Mouse (Mus musculus) heart, adult 18-20 months (tissue): ENCODE measurements around the gene Ugt1a5. TPM values are rescaled to one million over a fixed set of nuclear protein-coding genes. Genes with fewer than 3 reads are reported as not detected.
A peak's percentile ranks its signal among the peaks of the same experiment; 100 is the strongest.

Experiments used
- DNase-seq, 2 experiments: peaks; one replicate each; pipeline ENCODE4 v3.0.0; 2021 to 2022; ENCODE audit warnings: mixed read lengths in 1 of 2
- total RNA-seq, 2 experiments: library from RNA; stranded (reverse); gene quantifications; 2 replicates each; pipeline ENCODE4 v1.2.3; 2021

Gene Ugt1a5
- total RNA-seq, 2 experiments from 2014 or later, result 0.59 TPM; not detected in 1

DNA sequence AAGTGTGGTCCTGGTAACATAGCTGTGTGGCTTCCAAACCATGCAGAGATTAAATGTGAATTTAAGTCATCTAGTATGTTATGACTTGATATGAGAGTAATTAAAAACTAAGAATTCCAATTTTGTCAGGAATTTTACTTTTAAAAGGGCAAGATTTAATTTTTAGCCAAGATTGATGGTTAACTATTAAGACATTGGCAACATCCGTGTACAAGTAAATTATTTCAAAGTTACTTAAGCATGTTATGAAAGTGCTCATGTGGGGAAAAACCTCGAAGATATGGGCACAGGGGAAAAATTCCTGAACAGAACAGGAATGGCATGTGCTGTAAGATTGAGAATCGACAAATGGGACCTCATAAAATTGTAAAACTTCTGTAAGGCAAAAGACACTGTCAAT is 31.6 kb downstream of the Ugt1a5 start:
- DNase-seq, result no peak

DNA sequence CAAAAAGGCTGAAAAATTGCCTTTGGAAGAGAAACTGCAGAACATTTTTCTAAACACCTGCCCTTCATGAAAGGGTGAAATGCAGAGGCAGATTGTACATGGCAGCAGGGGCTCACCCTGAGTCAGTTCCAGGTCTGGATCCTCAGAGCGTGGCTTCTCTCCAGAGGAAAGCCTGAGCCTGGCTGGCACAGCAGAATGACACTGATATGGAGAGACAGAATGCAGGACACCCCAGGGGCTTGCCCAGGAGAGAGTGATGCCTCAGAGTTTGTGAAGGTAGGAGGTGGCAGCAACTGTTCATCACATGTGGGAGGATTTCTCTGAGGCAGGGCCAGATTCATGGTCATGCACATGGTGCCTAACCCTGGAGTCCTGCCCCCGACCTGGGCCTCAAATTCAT is 34.2 kb downstream of the Ugt1a5 start:
- no peak for DNase-seq

DNA sequence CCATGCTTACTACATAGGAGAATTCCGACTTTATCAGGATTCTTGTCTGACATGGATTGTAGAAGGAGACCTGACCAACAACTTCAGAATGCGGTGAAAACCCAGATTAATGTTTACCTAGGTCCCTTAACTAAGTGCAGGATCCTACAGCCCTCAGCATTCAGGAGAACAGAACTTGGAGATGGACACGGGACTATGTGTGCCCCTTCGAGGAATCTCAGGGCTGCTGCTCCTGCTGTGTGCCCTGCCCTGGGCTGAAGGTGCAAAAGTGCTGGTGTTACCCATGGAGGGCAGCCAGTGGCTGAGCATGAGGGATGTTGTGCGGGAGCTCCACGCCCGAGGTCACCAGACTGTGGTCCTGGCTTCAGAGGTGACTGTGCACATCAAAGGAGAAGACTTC is 34.6 kb downstream of the Ugt1a5 start, which contains the start of gene Ugt1a2:
Gene Ugt1a2 (plus strand): TSS at position 146 of the 400 bp plus-strand sequence.
- no peak for DNase-seq

DNA sequence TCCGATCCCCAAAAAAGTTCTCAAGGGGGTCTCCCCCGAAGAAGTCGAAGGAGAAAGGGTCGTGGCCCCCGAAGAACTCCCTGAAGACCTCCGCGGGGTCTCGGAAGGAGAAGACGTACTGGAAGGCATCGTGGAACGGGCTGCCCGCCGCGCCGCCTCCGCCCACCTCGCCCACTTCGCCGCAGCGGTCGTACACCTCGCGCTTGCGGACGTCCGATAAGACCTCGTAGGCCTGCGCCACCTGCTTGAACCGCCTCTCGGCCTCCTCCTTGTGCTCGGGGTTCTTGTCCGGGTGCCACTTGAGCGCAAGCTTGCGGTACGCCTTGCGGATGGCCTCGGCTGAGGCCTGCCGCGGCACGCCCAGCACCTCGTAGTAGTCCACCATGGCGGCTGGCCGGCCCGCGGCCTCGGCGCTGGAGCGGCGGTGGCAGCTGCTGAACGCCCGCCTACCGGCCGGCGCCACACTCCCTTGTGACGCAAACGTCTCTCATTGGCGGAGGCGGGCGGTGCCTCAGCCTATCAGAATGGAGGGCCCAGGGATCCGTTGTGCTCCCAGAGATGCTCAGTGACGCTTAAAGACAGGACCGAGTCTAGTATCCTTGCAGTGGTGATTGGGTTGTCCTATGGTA is 39.6 kb downstream of the Ugt1a5 start, which contains the start of gene Dnajb3:
Gene Dnajb3 (minus strand): TSS at position 489 of the 629 bp plus-strand sequence.
- DNase-seq, result peak; percentile 63 to 77

DNA sequence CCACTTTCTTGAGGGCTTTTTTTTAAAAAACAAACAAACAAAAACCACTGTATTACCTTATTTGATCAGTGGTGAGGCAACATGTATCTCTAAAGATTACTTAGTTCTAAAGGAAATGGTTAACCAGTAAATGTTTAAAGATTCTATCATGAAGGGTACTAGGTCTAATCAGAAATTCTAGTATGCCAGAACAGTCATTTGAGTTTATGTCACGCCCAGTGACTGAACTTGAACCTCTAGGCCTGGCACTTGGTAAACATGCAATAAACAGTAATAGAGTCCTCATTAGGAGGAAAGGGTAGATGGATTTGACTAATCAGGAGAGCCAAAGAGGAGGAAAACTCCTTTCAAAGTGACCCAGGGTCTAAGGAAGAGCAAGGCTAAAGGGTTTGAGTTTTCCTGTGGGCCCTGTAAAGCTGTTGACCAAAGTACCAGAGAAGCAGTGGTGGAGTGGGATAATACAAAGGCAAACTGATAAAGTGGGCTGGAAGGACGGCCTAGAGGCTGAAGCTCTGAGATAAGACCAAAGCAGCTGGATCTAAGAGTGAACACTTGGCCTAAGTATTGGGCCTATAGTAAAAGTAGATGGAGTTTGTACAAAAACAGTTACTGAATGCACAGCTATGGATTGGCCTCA is 41.1 kb downstream of the Ugt1a5 start:
- no peak for DNase-seq

DNA sequence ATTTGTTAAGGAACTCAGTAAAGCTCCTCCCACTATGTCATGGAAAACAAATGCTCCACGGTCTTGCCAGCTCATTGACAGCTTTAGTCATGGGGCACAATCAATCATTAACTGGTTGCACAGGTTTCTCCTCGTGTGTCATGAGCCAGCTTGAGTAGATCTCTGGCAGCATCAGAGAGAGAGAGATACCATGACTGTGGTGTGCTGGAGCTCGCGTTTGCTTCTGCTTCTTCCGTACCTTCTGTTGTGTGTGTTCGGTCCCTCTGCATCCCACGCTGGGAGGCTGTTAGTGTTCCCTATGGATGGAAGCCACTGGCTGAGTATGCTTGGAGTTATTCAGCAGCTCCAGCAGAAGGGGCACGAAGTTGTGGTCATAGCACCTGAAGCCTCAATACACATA is 46.0 kb downstream of the Ugt1a5 start, which contains the start of gene Ugt1a1:
Gene Ugt1a1 (plus strand): TSS at position 148 of the 400 bp plus-strand sequence.
- DNase-seq, result no peak

DNA sequence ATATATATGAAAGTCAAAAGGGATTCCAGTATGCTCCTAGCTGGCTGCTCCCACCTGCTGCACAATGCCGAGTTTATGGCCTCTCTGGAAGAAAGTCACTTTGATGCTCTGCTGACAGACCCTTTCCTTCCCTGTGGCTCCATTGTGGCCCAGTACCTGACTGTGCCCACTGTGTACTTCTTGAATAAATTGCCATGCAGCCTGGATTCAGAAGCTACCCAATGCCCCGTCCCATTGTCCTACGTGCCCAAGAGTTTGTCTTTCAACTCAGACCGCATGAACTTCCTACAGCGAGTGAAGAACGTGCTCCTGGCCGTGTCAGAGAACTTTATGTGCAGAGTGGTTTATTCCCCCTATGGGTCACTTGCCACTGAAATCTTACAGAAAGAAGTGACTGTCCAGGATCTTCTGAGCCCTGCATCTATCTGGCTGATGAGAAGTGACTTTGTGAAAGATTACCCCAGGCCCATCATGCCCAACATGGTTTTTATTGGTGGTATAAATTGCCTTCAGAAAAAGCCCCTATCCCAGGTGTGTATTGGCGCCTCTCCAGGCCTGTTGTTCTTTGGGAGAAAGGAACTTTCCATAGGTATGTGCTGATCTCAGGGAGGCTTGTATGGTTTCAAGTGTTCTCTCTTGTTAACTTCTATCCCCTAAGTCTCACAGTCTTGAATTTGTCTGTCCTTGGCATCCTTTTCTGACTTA is 46.7 kb downstream of the Ugt1a5 start:
- peak in 1 of 2 experiments; percentile 4 for DNase-seq

DNA sequence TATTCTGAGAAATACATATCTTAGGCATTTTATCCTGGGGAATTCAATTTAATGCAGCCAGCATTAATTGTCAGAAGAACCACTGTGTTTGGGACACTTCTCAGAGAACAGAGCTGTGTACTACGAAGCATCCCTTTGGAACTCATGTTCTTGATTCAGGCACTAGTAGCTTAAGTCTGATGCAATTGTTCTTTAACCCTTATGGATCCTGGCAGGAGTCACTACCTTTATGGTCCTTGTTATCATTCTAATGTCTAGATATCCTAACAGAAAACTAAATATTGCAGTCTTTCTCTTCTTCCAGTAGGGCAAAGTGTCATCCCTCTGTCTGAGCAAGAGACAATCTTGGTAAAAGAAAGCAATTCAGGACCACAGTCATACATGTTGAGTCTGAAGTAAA is 47.2 kb downstream of the Ugt1a5 start:
- DNase-seq, result no peak

DNA sequence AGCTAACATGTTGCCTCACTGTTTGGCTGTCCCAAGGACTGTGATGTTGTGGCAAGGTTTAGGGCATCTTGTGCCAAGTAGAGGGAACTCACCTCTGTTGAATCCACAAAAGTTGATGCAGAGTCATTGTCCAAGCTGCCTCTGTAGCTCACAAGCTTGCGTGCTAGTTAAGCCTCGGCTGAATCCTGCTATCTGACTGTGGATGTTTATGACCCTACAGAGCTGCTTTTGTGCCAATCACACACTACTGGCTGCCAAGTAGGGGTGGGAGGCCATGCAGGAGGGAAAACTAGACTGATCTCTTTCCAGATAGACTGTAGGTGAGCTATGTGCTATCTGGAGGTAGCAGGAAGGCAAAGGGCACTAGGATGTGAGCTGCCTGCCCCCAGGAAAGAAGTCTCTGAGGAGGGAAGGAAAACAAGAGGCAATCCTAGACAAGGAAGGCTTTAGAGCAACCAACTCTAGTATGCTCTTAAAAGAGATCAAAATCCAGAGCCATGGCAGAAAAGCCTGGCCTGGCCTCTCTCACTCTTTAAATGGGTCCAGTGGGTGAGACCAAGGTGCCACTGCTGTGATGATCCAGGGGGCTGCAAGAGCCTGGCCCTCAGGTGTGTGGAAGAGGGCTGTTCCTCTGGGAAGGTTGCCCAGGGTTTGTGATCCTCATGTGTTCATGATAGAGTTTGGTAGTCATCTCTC is 48.1 kb downstream of the Ugt1a5 start:
- DNase-seq, result peak; percentile 11 to 20

DNA sequence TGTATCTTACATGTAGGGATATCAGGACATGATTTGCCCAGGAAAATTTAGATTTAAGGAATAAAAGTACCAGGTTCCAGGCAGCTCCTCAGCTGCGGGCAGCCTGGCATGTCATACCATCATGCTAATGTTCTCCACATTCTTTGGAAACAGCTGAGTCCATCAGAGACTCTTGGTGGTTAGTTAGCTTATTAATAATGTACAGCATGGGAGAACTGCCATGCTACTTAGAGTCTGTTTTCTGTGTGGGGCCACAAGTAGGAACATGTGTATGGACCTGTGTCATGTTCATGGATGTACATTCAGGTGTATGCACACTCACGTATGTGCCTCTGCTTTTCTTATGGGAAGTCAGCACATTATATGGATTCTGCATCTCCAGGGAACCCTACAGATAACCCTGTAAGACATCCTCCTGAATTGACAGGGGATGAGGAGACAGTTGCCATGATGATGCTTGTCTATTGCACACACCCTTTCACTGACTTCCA is 48.7 kb downstream of the Ugt1a5 start:
- peak in 1 of 2 experiments; percentile 3 for DNase-seq

DNA sequence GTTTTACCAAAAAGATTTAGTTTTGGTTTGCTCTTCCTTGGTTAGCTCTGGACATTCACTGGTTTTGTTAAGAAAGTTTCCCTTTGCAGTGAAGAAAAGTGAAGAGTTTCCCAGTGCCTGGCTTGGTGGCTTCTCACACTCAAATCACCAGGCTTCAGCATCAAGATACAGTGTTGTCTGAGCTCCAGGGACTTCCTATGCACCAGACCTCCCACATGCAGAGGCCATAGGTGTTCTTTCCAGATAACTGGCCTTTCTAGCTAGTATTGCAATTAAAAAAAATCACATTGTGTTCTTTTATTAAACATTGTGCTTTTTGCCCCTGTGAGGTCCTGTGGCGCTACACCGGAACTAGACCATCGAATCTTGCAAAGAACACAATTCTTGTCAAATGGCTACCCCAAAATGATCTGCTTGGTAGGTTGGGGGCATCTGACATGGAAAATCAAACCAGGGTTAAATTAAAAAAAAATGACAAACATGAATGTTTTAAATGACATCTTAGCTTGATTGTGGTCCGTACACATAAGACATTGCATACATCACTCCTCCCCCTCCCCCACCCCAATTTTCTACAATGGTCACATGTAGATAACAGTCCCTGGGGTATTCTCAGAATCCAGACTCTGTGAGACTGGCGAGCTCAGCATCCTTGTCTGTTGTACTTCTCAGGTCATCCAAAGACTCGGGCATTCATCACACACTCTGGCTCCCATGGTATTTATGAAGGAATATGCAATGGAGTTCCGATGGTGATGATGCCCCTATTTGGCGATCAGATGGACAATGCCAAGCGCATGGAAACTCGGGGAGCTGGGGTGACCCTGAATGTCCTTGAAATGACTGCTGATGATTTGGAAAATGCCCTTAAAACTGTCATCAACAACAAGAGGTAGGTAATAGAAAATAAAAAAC is 49.9 kb downstream of the Ugt1a5 start:
- DNase-seq, result peak in 1 of 2 experiments; percentile 1

DNA sequence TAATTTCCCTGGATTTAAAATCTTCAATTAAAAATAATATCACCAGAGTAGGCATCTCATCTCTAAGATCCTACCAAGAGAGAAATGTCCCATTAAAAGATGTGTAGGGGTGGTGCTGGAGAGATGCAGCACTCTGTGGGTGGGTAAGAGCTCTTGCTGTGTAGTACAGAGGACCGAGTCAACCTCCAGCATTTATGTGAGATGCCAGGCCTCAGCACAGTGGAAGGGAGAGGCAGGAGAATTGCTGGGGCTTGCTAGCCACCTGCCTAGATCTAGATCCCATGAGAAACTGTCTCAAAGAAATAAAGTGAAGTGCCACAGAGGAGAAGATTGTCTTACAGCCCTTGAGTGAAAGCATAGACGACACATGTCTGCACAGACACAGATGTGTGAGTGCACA is 50.7 kb downstream of the Ugt1a5 start:
- no peak for DNase-seq

DNA sequence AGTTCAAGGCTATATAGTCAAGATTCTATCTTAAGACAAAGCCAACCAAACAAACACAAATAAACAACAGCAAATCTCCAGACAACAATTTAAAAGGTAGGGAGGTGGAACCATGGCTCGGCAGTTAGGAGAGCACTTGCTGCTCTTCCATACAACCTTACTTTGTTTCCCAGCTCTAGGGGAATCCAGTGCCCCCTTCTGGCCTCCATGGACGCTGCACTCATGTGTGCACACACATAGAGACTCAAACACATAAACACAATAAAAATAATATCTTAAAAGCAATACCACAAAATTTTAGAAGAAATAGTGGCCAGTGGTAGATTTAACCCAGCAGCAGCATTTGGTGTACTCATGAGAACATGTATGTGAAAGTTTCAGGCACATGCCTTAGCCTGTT is 51.3 kb downstream of the Ugt1a5 start:
- DNase-seq, result no peak

DNA sequence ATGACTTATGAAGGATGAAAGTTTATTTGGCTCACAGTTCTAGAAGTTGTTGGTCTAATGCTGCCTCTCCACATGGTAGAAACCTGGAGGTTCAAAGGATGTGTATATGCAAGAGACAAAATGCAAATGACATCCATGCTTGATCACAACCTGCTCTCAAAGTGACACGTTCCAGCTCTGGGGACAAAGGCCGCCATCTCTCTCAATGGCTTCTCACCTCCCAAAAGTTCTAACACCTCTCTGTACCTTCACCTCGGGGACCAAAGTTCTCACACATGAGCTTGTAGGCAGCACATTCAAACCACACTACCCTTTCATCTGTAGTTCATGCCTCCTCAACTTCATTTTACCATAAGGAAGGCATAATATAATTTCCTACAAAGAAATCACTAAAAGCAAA is 51.8 kb downstream of the Ugt1a5 start:
- DNase-seq, result no peak

DNA sequence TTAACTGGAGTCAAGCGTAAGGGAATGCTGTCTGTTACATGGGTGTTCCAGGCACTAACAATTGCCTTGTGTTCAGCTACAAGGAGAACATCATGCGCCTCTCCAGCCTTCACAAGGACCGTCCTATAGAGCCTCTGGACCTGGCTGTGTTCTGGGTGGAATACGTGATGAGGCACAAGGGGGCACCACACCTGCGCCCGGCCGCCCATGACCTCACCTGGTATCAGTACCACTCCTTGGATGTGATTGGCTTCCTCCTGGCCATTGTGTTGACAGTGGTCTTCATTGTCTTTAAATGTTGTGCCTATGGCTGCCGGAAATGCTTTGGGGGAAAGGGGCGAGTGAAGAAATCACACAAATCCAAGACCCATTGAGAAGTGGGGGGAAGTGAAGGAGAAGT is 52.2 kb downstream of the Ugt1a5 start:
- DNase-seq, result peak in 1 of 2 experiments; percentile 14

DNA sequence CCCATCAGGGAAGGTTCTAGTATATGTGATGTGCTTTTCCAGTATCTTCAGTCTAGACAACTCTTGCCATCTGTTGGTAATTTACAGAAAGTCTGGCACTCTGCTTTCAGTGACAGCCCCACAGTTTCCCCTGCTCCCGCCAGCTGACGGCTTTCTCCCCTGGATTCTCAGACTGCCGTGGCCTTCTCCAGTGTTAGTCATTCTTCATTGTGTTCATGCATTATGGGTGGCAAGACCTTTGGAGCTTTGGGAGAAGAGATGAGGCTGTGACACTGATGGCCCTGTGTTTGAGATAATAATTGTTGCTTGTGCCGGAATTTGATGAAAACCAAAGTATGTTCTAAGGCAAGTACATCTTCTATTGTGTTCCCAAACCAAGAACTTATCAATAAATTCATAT is 52.8 kb downstream of the Ugt1a5 start:
- DNase-seq, result no peak

DNA sequence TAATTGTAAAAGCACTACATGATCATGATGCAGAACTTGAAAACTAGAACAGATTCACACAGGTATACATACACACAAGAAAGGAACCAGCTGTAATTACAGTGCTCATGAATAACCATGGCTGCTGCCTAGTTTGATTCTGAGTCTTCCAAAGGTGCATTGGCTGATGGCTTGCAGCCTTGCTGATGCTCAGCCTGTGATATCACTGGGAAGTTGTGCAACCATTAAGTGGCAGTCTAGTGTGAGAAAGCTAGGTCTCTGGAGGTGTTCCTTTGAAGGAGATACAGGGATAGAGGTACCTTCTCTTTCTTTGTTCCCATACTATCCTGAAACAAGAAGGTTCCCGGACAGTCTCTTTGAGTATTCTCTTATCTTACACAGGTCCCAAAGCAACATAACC is 53.2 kb downstream of the Ugt1a5 start:
- peak in 1 of 2 experiments; percentile 3 for DNase-seq

DNA sequence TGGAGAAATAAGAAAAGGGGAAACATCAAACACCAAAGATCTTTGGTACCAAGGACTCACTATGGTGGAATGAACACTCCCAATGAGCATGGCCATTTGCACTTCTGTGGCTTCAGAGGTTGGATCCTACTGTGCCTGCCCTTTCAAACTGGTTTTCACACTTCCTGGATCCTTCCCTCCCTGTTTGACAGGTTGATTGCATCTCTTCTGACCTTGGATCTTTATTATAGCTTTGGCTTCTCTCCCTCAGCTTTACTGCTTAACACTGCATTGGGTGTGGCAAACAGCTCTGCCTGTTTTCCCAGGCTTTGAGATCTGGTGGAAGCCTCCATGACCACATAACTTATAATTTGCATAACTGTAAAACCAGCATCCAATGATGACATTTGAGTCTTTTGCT is 54.5 kb downstream of the Ugt1a5 start:
- peak in 1 of 2 experiments; percentile 4 for DNase-seq

DNA sequence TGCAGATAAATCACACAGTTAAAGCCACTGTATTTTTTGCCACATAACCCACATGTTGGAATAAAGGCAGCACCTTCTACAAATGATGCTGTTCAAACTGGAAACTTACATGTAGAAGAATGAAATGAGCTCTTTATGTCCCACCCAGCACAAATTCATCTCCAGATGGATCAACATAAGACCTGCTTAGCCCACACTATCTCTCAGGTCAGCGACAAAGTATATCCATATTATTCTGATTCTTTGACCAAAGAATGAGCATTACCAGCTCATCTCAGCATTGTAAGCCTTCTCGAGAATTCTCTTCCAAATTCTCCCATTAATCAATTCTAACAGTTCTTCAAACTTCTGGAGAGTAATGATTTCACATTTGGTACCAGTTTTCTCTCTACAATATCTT is 56.4 kb downstream of the Ugt1a5 start:
- no peak for DNase-seq

DNA sequence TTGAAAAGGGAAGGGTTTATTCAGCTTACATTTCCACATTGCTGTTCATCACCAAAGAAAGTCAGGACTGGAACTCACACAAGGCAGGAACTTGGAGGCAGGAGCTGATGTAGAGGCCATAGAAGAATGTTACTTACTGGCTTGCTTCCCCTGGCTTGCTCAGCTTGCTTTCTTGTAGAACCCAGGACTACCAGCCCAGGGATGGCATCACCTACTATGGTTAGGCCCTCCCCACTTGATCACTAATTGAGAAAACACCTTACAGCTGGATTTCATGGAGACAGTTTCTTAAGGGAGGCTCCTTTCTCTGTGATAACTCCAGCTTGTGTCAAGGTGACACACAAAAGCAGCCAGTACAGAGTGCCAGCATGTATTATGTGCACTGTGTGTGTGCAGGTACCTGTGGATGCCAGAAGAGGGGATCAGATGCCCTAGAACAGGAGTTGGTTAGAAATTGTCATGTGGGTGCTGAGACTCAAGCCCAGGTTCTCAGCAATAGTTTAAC is 57.3 kb downstream of the Ugt1a5 start:
- DNase-seq, result peak; percentile 4 to 13

DNA sequence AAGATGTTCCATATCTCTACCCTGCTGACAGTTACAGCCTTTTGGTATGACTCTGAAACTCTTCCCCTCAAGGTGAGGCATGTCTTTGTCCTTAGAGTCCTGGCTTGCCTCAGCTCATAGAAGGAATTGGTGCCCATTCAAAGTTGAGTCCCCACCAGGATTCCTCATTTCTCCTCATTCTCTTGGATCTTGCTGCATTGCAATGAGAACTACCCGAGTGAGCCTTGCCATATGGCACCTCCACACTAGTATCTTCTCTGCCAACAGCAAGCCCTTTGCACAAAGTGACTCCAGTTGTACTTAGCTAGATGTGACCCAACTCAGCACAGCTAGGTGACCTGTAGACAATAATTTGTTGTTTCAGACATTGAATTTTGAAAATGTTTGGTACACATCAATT is 57.8 kb downstream of the Ugt1a5 start:
- peak; percentile 9 to 17 for DNase-seq
